Mouse (Mus musculus): ENCODE data around the gene Rnase13. TPM values are rescaled to one million over a fixed set of nuclear protein-coding genes. Genes with fewer than 3 reads are reported as not detected.

Rnase13 gene
- total and polyA plus RNA-seq, 2 experiments from 2014 or later, result not detected

GRCm38 (mm10) chr14:51886051-51886450, 36.5 kb downstream of the Rnase13 start:
- TF ChIP-seq CTCF (IDR thresholded peaks at IDR 0.05; ENCODE audit: low read depth) (no peak), EP300 (IDR thresholded peaks at IDR 0.05; ENCODE audit: low read depth) (no peak)
- Histone ChIP-seq H3K9ac (replicated peaks; ENCODE audit: low read depth, low read length) (no peak overlapping the region), H3K36me3 (replicated peaks; ENCODE audit: control insufficient read depth, insufficient read depth, low read length) (peaks cover 46% of the 10 kb centered on the region), H3K4me2 (ENCODE audit: low read depth, low read length) (no peak overlapping the region), H3K4me3 (ENCODE audit: low read depth, low read length) (no peak overlapping the region), H3K27ac (ENCODE audit: low read depth) (no peak overlapping the region), H3K27me3 (ENCODE audit: control insufficient read depth, insufficient read depth, low read length) (no peaks in the 10 kb centered on the region), H3K4me1 (ENCODE audit: control insufficient read depth, insufficient read depth) (peaks cover 7% of the 10 kb centered on the region; the same call in 1 of the 2 replicates), H3K9me3 (replicated peaks; ENCODE audit: control insufficient read depth, low read length) (no peaks in the 10 kb centered on the region)
- DNase-seq (ENCODE audit: low spot score), result no peak
- WGBS, result 61% methylated on average over 6 of the region's 6 CpGs
- ATAC-seq (ENCODE audit: insufficient read depth, low read depth), result no peak

GRCm38 (mm10) chr14:51884598-51885331, 37.8 kb downstream of the Rnase13 start, which contains the start of gene Mettl17:
Gene Mettl17, plus strand, starts transcription at chr14:51884842.
- Histone ChIP-seq H3K4me2 (ENCODE audit: low read depth, low read length) (peak within 1 kb of the TSS; percentile 95), H3K9me3 (replicated peaks; ENCODE audit: control insufficient read depth, low read length) (no peaks in the 10 kb centered on the region), H3K27me3 (ENCODE audit: control insufficient read depth, insufficient read depth, low read length) (no peaks in the 10 kb centered on the region), H3K27ac (ENCODE audit: low read depth) (peak within 1 kb of the TSS; percentile 77), H3K4me3 (ENCODE audit: low read depth, low read length) (peak within 1 kb of the TSS; percentile 78), H3K4me1 (ENCODE audit: control insufficient read depth, insufficient read depth) (peaks cover 7% of the 10 kb centered on the region; the same call in 1 of the 2 replicates), H3K9ac (replicated peaks; ENCODE audit: low read depth, low read length) (peak within 1 kb of the TSS; percentile 74), H3K36me3 (replicated peaks; ENCODE audit: control insufficient read depth, insufficient read depth, low read length) (peaks cover 33% of the 10 kb centered on the region)
- TF ChIP-seq EP300 (IDR thresholded peaks at IDR 0.05; ENCODE audit: low read depth) (no peak), CTCF (IDR thresholded peaks at IDR 0.05; ENCODE audit: low read depth) (0 out of 2 replicates have a peak, but pooled peaks have one; percentile 13)
- under 1% methylated on average over 43 of the region's 43 CpGs for WGBS
- ATAC-seq (ENCODE audit: insufficient read depth, low read depth) (peak; percentile 96), DNase-seq (ENCODE audit: low spot score) (peak; percentile 98)

GRCm38 (mm10) chr14:51884031-51884544, 38.5 kb downstream of the Rnase13 start:
- DNase-seq (ENCODE audit: low spot score), result peak; percentile 36
- Histone ChIP-seq H3K9ac (replicated peaks; ENCODE audit: low read depth, low read length) (peak overlapping the region; percentile 48), H3K9me3 (replicated peaks; ENCODE audit: control insufficient read depth, low read length) (no peaks in the 10 kb centered on the region), H3K27ac (ENCODE audit: low read depth) (peak overlapping the region; percentile 76), H3K27me3 (ENCODE audit: control insufficient read depth, insufficient read depth, low read length) (no peaks in the 10 kb centered on the region), H3K36me3 (replicated peaks; ENCODE audit: control insufficient read depth, insufficient read depth, low read length) (peaks cover 26% of the 10 kb centered on the region), H3K4me3 (ENCODE audit: low read depth, low read length) (peak overlapping the region; percentile 78), H3K4me2 (ENCODE audit: low read depth, low read length) (peak overlapping the region; percentile 95), H3K4me1 (ENCODE audit: control insufficient read depth, insufficient read depth) (peaks cover 7% of the 10 kb centered on the region; the same call in 1 of the 2 replicates)
- under 1% methylated on average over 14 of the region's 14 CpGs for WGBS
- TF ChIP-seq EP300 (IDR thresholded peaks at IDR 0.05; ENCODE audit: low read depth) (no peak), CTCF (IDR thresholded peaks at IDR 0.05; ENCODE audit: low read depth) (no peak)
- ATAC-seq (ENCODE audit: insufficient read depth, low read depth), result 0 out of 2 replicates have a peak, but pooled peaks have one; percentile 1

- ATAC-seq (ENCODE audit: insufficient read depth, low read depth) (peak; percentile 48; the same call in 1 of the 2 replicates), DNase-seq (ENCODE audit: low spot score) (peak; percentile 79)
- H3K27me3 ChIP-seq (ENCODE audit: control insufficient read depth, insufficient read depth, low read length), result no peaks in the 10 kb centered on the region
- H3K4me1 ChIP-seq (ENCODE audit: control insufficient read depth, insufficient read depth), result peaks cover 7% of the 10 kb centered on the region; the same call in 1 of the 2 replicates
- 3% methylated on average over 4 of the region's 4 CpGs for WGBS
- TF ChIP-seq EP300 (IDR thresholded peaks at IDR 0.05; ENCODE audit: low read depth) (peak; percentile 39; the same call in 1 of the 2 replicates), CTCF (IDR thresholded peaks at IDR 0.05; ENCODE audit: low read depth) (peak; percentile 70)
- H3K9me3 ChIP-seq (replicated peaks; ENCODE audit: control insufficient read depth, low read length), result no peaks in the 10 kb centered on the region
- H3K9ac ChIP-seq (replicated peaks; ENCODE audit: low read depth, low read length), result 0 out of 2 replicates have a peak overlapping the region, but pooled peaks have one; percentile 48
- peak overlapping the region; percentile 76 for H3K27ac ChIP-seq (ENCODE audit: low read depth)
- H3K4me3 ChIP-seq (ENCODE audit: low read depth, low read length), result peak overlapping the region; percentile 78
- peaks cover 21% of the 10 kb centered on the region for H3K36me3 ChIP-seq (replicated peaks; ENCODE audit: control insufficient read depth, insufficient read depth, low read length)
- H3K4me2 ChIP-seq (ENCODE audit: low read depth, low read length), result peak overlapping the region; percentile 95
Measured at GRCm38 (mm10) chr14:51883527-51884030, 39.0 kb downstream of the Rnase13 start.

GRCm38 (mm10) chr14:51877517-51877916, 45.1 kb downstream of the Rnase13 start:
- DNase-seq (ENCODE audit: low spot score), result no peak
- WGBS, result 69% methylated on average over 3 of the region's 3 CpGs
- H3K4me2 ChIP-seq (ENCODE audit: low read depth, low read length), result no peak overlapping the region
- no peak overlapping the region for H3K4me3 ChIP-seq (ENCODE audit: low read depth, low read length)
- no peak for ATAC-seq (ENCODE audit: insufficient read depth, low read depth)
- H3K9me3 ChIP-seq (replicated peaks; ENCODE audit: control insufficient read depth, low read length), result no peaks in the 10 kb centered on the region
- H3K4me1 ChIP-seq (ENCODE audit: control insufficient read depth, insufficient read depth), result no peaks in the 10 kb centered on the region
- no peak overlapping the region for H3K9ac ChIP-seq (replicated peaks; ENCODE audit: low read depth, low read length)
- no peak overlapping the region for H3K27ac ChIP-seq (ENCODE audit: low read depth)
- no peaks in the 10 kb centered on the region for H3K36me3 ChIP-seq (replicated peaks; ENCODE audit: control insufficient read depth, insufficient read depth, low read length)
- no peaks in the 10 kb centered on the region for H3K27me3 ChIP-seq (ENCODE audit: control insufficient read depth, insufficient read depth, low read length)
- TF ChIP-seq EP300 (IDR thresholded peaks at IDR 0.05; ENCODE audit: low read depth), result no peak
- no peak for TF ChIP-seq CTCF (IDR thresholded peaks at IDR 0.05; ENCODE audit: low read depth)

Data from heart, postnatal 0 days (tissue).